Mouse (Mus musculus): ENCODE data around the gene AU040320. TPM values are rescaled to one million over a fixed set of nuclear protein-coding genes. Genes with fewer than 3 reads are reported as not detected.

The AU040320 gene
- polyA plus RNA-seq, 1 experiment from 2014 or later, result 36.5 TPM

- no peaks in the 10 kb centered on the region for H3K27me3 ChIP-seq (ENCODE audit: control insufficient read depth, insufficient read depth, low read depth, low read length)
- H3K4me1 ChIP-seq (ENCODE audit: control insufficient read depth, insufficient read depth, low read length), result no peaks in the 10 kb centered on the region
- peaks cover 11% of the 10 kb centered on the region for H3K36me3 ChIP-seq (ENCODE audit: control insufficient read depth, insufficient read depth, low read length)
- H3K27ac ChIP-seq (ENCODE audit: low read length), result no peak overlapping the region
- H3K4me3 ChIP-seq (ENCODE audit: low read depth, low read length), result no peak overlapping the region
- 66% methylated on average over 9 of the region's 9 CpGs for WGBS
- ATAC-seq, result no peak
- no peak overlapping the region for H3K9ac ChIP-seq (ENCODE audit: low read depth, low read length)
- H3K9me3 ChIP-seq (replicated peaks; ENCODE audit: control insufficient read depth, low read length, poor library complexity, severe bottlenecking), result no peaks in the 10 kb centered on the region
- H3K4me2 ChIP-seq (ENCODE audit: low read length), result no peak overlapping the region
Measured at GRCm38 (mm10) chr4:126822891-126823882, 69.8 kb downstream of the AU040320 start.

- ATAC-seq, result no peak
- WGBS, result 89% methylated on average over 5 of the region's 5 CpGs
- peaks cover 11% of the 10 kb centered on the region for H3K36me3 ChIP-seq (ENCODE audit: control insufficient read depth, insufficient read depth, low read length)
- no peaks in the 10 kb centered on the region for H3K27me3 ChIP-seq (ENCODE audit: control insufficient read depth, insufficient read depth, low read depth, low read length)
- no peaks in the 10 kb centered on the region for H3K4me1 ChIP-seq (ENCODE audit: control insufficient read depth, insufficient read depth, low read length)
- no peak overlapping the region for H3K4me2 ChIP-seq (ENCODE audit: low read length)
- H3K9me3 ChIP-seq (replicated peaks; ENCODE audit: control insufficient read depth, low read length, poor library complexity, severe bottlenecking), result no peaks in the 10 kb centered on the region
- H3K4me3 ChIP-seq (ENCODE audit: low read depth, low read length), result no peak overlapping the region
- H3K27ac ChIP-seq (ENCODE audit: low read length), result no peak overlapping the region
- H3K9ac ChIP-seq (ENCODE audit: low read depth, low read length), result no peak overlapping the region
Measured at GRCm38 (mm10) chr4:126823917-126824316, 70.6 kb downstream of the AU040320 start.

- no peak overlapping the region for H3K27ac ChIP-seq (ENCODE audit: low read length)
- H3K4me2 ChIP-seq (ENCODE audit: low read length), result no peak overlapping the region
- no peak overlapping the region for H3K9ac ChIP-seq (ENCODE audit: low read depth, low read length)
- no peaks in the 10 kb centered on the region for H3K27me3 ChIP-seq (ENCODE audit: control insufficient read depth, insufficient read depth, low read depth, low read length)
- no peak for ATAC-seq
- H3K9me3 ChIP-seq (replicated peaks; ENCODE audit: control insufficient read depth, low read length, poor library complexity, severe bottlenecking), result no peaks in the 10 kb centered on the region
- 97% methylated on average over 5 of the region's 5 CpGs for WGBS
- no peaks in the 10 kb centered on the region for H3K4me1 ChIP-seq (ENCODE audit: control insufficient read depth, insufficient read depth, low read length)
- H3K4me3 ChIP-seq (ENCODE audit: low read depth, low read length), result no peak overlapping the region
- H3K36me3 ChIP-seq (ENCODE audit: control insufficient read depth, insufficient read depth, low read length), result peaks cover 21% of the 10 kb centered on the region
Measured at GRCm38 (mm10) chr4:126831122-126831521, 77.8 kb downstream of the AU040320 start.

GRCm38 (mm10) chr4:126838799-126839198 is 85.5 kb downstream of the AU040320 start:
- Histone ChIP-seq H3K27me3 (ENCODE audit: control insufficient read depth, insufficient read depth, low read depth, low read length) (no peaks in the 10 kb centered on the region), H3K27ac (ENCODE audit: low read length) (no peak overlapping the region), H3K4me2 (ENCODE audit: low read length) (no peak overlapping the region), H3K4me3 (ENCODE audit: low read depth, low read length) (no peak overlapping the region), H3K9ac (ENCODE audit: low read depth, low read length) (0 out of 2 replicates have a peak overlapping the region, but pooled peaks have one; percentile 15), H3K36me3 (ENCODE audit: control insufficient read depth, insufficient read depth, low read length) (peaks cover 24% of the 10 kb centered on the region), H3K9me3 (replicated peaks; ENCODE audit: control insufficient read depth, low read length, poor library complexity, severe bottlenecking) (no peaks in the 10 kb centered on the region), H3K4me1 (ENCODE audit: control insufficient read depth, insufficient read depth, low read length) (0 out of 2 replicates have a peak, but pooled peaks cover 2% of the 10 kb centered on the region)
- WGBS, result 91% methylated on average over 7 of the region's 7 CpGs
- no peak for ATAC-seq

GRCm38 (mm10) chr4:126839873-126840272 is 86.5 kb downstream of the AU040320 start:
- H3K4me1 ChIP-seq (ENCODE audit: control insufficient read depth, insufficient read depth, low read length), result 0 out of 2 replicates have a peak, but pooled peaks cover 2% of the 10 kb centered on the region
- H3K9me3 ChIP-seq (replicated peaks; ENCODE audit: control insufficient read depth, low read length, poor library complexity, severe bottlenecking), result no peaks in the 10 kb centered on the region
- H3K36me3 ChIP-seq (ENCODE audit: control insufficient read depth, insufficient read depth, low read length), result peaks cover 19% of the 10 kb centered on the region
- no peak overlapping the region for H3K4me2 ChIP-seq (ENCODE audit: low read length)
- H3K9ac ChIP-seq (ENCODE audit: low read depth, low read length), result no peak overlapping the region
- 17% methylated on average over 7 of the region's 7 CpGs for WGBS
- H3K27me3 ChIP-seq (ENCODE audit: control insufficient read depth, insufficient read depth, low read depth, low read length), result no peaks in the 10 kb centered on the region
- no peak overlapping the region for H3K4me3 ChIP-seq (ENCODE audit: low read depth, low read length)
- ATAC-seq, result 0 out of 2 replicates have a peak, but pooled peaks have one; percentile 60
- H3K27ac ChIP-seq (ENCODE audit: low read length), result no peak overlapping the region

GRCm38 (mm10) chr4:126840996-126841560 is 87.7 kb downstream of the AU040320 start:
- WGBS, result 90% methylated on average over 15 of the region's 15 CpGs

GRCm38 (mm10) chr4:126842911-126843310 is 89.6 kb downstream of the AU040320 start:
- H3K4me1 ChIP-seq (ENCODE audit: control insufficient read depth, insufficient read depth, low read length), result 0 out of 2 replicates have a peak, but pooled peaks cover 2% of the 10 kb centered on the region
- no peaks in the 10 kb centered on the region for H3K27me3 ChIP-seq (ENCODE audit: control insufficient read depth, insufficient read depth, low read depth, low read length)
- no peak overlapping the region for H3K9ac ChIP-seq (ENCODE audit: low read depth, low read length)
- no peak overlapping the region for H3K4me3 ChIP-seq (ENCODE audit: low read depth, low read length)
- no peak for ATAC-seq
- WGBS, result 49% methylated on average over 3 of the region's 3 CpGs
- H3K4me2 ChIP-seq (ENCODE audit: low read length), result no peak overlapping the region
- H3K36me3 ChIP-seq (ENCODE audit: control insufficient read depth, insufficient read depth, low read length), result peaks cover 14% of the 10 kb centered on the region; the same call in 1 of the 2 replicates
- no peak overlapping the region for H3K27ac ChIP-seq (ENCODE audit: low read length)
- H3K9me3 ChIP-seq (replicated peaks; ENCODE audit: control insufficient read depth, low read length, poor library complexity, severe bottlenecking), result no peaks in the 10 kb centered on the region

More at GRCm38 (mm10) chr4:126840996-126841560, 87.7 kb downstream of the AU040320 start:
- H3K9me3 ChIP-seq (replicated peaks; ENCODE audit: control insufficient read depth, low read length, poor library complexity, severe bottlenecking), result no peaks in the 10 kb centered on the region
- no peak overlapping the region for H3K27ac ChIP-seq (ENCODE audit: low read length)
- peaks cover 14% of the 10 kb centered on the region for H3K36me3 ChIP-seq (ENCODE audit: control insufficient read depth, insufficient read depth, low read length)
- H3K4me1 ChIP-seq (ENCODE audit: control insufficient read depth, insufficient read depth, low read length), result 0 out of 2 replicates have a peak, but pooled peaks cover 2% of the 10 kb centered on the region
- no peak overlapping the region for H3K4me3 ChIP-seq (ENCODE audit: low read depth, low read length)
- no peak overlapping the region for H3K9ac ChIP-seq (ENCODE audit: low read depth, low read length)
- H3K27me3 ChIP-seq (ENCODE audit: control insufficient read depth, insufficient read depth, low read depth, low read length), result no peaks in the 10 kb centered on the region
- ATAC-seq, result no peak
- H3K4me2 ChIP-seq (ENCODE audit: low read length), result no peak overlapping the region

- ATAC-seq, result no peak
- Histone ChIP-seq H3K4me2 (ENCODE audit: low read length) (no peak overlapping the region), H3K4me3 (ENCODE audit: low read depth, low read length) (no peak overlapping the region), H3K27ac (ENCODE audit: low read length) (no peak overlapping the region), H3K4me1 (ENCODE audit: control insufficient read depth, insufficient read depth, low read length) (no peaks in the 10 kb centered on the region), H3K27me3 (ENCODE audit: control insufficient read depth, insufficient read depth, low read depth, low read length) (no peaks in the 10 kb centered on the region), H3K9me3 (replicated peaks; ENCODE audit: control insufficient read depth, low read length, poor library complexity, severe bottlenecking) (no peaks in the 10 kb centered on the region), H3K36me3 (ENCODE audit: control insufficient read depth, insufficient read depth, low read length) (peaks cover 17% of the 10 kb centered on the region; the same call in 1 of the 2 replicates), H3K9ac (ENCODE audit: low read depth, low read length) (no peak overlapping the region)
- 76% methylated on average over 4 of the region's 4 CpGs for WGBS
Measured at GRCm38 (mm10) chr4:126845664-126846063, 92.3 kb downstream of the AU040320 start.

GRCm38 (mm10) chr4:126846971-126847370 is 93.6 kb downstream of the AU040320 start:
- Histone ChIP-seq H3K4me2 (ENCODE audit: low read length) (no peak overlapping the region), H3K4me1 (ENCODE audit: control insufficient read depth, insufficient read depth, low read length) (no peaks in the 10 kb centered on the region), H3K9me3 (replicated peaks; ENCODE audit: control insufficient read depth, low read length, poor library complexity, severe bottlenecking) (no peaks in the 10 kb centered on the region), H3K27me3 (ENCODE audit: control insufficient read depth, insufficient read depth, low read depth, low read length) (no peaks in the 10 kb centered on the region), H3K27ac (ENCODE audit: low read length) (no peak overlapping the region), H3K4me3 (ENCODE audit: low read depth, low read length) (no peak overlapping the region), H3K9ac (ENCODE audit: low read depth, low read length) (no peak overlapping the region), H3K36me3 (ENCODE audit: control insufficient read depth, insufficient read depth, low read length) (peaks cover 14% of the 10 kb centered on the region; the same call in 1 of the 2 replicates)
- no peak for ATAC-seq
- WGBS, result 70% methylated on average over 7 of the region's 7 CpGs

All from midbrain, embryonic 16.5 days (tissue).